Mouse (Mus musculus) monocyte, adult 59 days (primary cell): ENCODE results near the gene Neil1. TPM values are rescaled to one million over a fixed set of nuclear protein-coding genes. Genes with fewer than 3 reads are reported as not detected.

ENCODE experiments used
- total RNA-seq, 2 experiments: library from RNA; stranded (reverse); gene quantifications; one replicate each; pipeline ENCODE4 v1.2.4; 2023

The Neil1 gene
- total RNA-seq = 1 to 10 TPM; 9.2 to 9.7 TPM

GRCm38 (mm10) chr9:57148144-57148878, at the start of gene Neil1:
TSS of gene Neil1 (minus strand) at chr9:57148305.

GRCm38 (mm10) chr9:57158013-57158470, 9.9 kb upstream of the Neil1 start, which contains the start of gene Commd4:
TSS of gene Commd4 (minus strand) at chr9:57158331.

GRCm38 (mm10) chr9:57130577-57131433, 17.3 kb downstream of the Neil1 start, which contains the start of gene Man2c1:
TSS of gene Man2c1 (plus strand) at chr9:57130690.

Other genes starting within 250 kb of the Neil1 start
- gene Snx33, start 219.9 kb downstream of the Neil1 start, total RNA-seq = 1 to 10 TPM; 5.9 to 6.9 TPM
- gene Imp3, start 210.8 kb downstream of the Neil1 start, total RNA-seq = 10 to 100 TPM; 56.3 to 64.3 TPM
- gene Snupn, start 197.4 kb downstream of the Neil1 start, total RNA-seq = 10 to 100 TPM in 1 of 2 experiments, 1 to 10 TPM in 1; 7.8 to 11.4 TPM
- gene Ptpn9, start 153.4 kb downstream of the Neil1 start, total RNA-seq = 10 to 100 TPM; 18.8 to 22.7 TPM
- gene Sin3a, start 76.3 kb downstream of the Neil1 start, total RNA-seq = 10 to 100 TPM; 73.0 to 99.4 TPM
- gene Man2c1, start 17.6 kb downstream of the Neil1 start, total RNA-seq = 100 to 1,000 TPM; 153 to 189 TPM
- 10 to 100 TPM; 81.1 to 88.8 TPM for gene Commd4, start 10.0 kb upstream of the Neil1 start, total RNA-seq
- not detected for gene Trcg1, start 88.3 kb upstream of the Neil1 start, total RNA-seq
- gene 1700017B05Rik, start 114.3 kb upstream of the Neil1 start, total RNA-seq = 10 to 100 TPM; 70.0 to 77.6 TPM